Mouse (Mus musculus) heart, postnatal 0 days (tissue): ENCODE data around the gene Mum1.

Source experiments
- CTCF ChIP-seq: IDR thresholded peaks from 2 replicates; pipeline ENCODE4 v1.5.1; 2016; ENCODE audit warnings: antibody characterized with exemption, control low read depth, low read depth
- EP300 ChIP-seq: IDR thresholded peaks from 2 replicates; pipeline ENCODE4 v1.6.1; 2016; ENCODE audit warnings: antibody characterized with exemption, low read depth

DNA sequence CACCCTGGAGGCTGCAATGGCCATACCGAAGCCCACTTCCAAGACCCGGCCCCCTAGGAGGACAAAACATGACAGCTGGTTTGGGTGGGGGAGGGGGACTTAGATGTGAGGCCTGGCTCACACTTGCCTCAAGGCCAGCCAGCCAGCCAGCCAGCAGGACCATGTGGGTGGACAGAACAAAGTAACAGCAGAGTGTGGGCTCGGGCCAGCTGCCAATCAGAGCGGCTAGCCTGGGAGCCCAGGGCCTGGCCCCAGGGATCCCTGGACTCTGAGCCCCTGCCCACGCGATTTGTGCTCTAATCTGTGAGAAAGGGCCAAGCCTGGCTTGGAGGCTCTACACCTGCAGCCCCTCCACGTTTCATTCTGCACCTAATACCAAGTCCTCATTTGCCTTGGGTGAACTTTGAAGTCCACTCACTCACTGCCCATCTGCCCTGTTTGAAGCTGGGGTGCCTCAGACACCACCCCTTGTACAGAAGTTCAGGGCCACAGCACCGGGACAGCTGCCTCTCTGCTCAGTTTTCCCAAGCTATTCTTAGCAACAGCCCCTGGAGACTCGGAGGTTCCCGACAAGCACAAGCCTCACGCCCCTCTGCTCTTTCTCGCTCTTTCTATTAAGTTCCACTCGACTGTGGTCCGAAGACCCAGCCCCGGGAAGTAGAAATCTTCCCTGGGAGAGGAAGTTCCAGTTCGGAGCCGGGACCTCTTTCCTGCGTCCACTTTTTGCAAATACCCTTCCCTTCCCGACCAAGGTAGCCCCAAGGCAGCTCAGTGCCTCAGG, 33.8 kb downstream of the Mum1 start:
- no peak for TF ChIP-seq CTCF
- no peak for TF ChIP-seq EP300
